Mouse (Mus musculus): ENCODE data around the gene Slc1a3. TPM values are rescaled to one million over a fixed set of nuclear protein-coding genes. Genes with fewer than 3 reads are reported as not detected.

Gene Slc1a3
- polyA plus RNA-seq, 1 experiment from 2014 or later, result 25.7 TPM

- WGBS, result 78% methylated on average over 18 of the region's 18 CpGs
- no peaks in the 10 kb centered on the region for H3K36me3 ChIP-seq (replicated peaks)
- no peaks in the 10 kb centered on the region for H3K9me3 ChIP-seq
- no peak overlapping the region for H3K4me3 ChIP-seq
- no peaks in the 10 kb centered on the region for H3K27me3 ChIP-seq (replicated peaks; ENCODE audit: low read depth, poor library complexity, severe bottlenecking)
- no peak for DNase-seq (ENCODE audit: low spot score)
- H3K4me1 ChIP-seq, result no peaks in the 10 kb centered on the region
- H3K27ac ChIP-seq (replicated peaks), result no peak overlapping the region
Measured at GRCm38 (mm10) chr15:8619479-8620026, 91.0 kb downstream of the Slc1a3 start.

- H3K4me3 ChIP-seq, result no peak overlapping the region
- no peak for DNase-seq (ENCODE audit: low spot score)
- WGBS, result 82% methylated on average over 12 of the region's 12 CpGs
- H3K36me3 ChIP-seq (replicated peaks), result no peaks in the 10 kb centered on the region
- H3K27ac ChIP-seq (replicated peaks), result no peak overlapping the region
- H3K4me1 ChIP-seq, result no peaks in the 10 kb centered on the region
- H3K9me3 ChIP-seq, result no peaks in the 10 kb centered on the region
- no peaks in the 10 kb centered on the region for H3K27me3 ChIP-seq (replicated peaks; ENCODE audit: low read depth, poor library complexity, severe bottlenecking)
Measured at GRCm38 (mm10) chr15:8616290-8616689, 94.3 kb downstream of the Slc1a3 start.

- 87% methylated on average over 11 of the region's 11 CpGs for WGBS
- Histone ChIP-seq H3K36me3 (replicated peaks) (no peaks in the 10 kb centered on the region), H3K4me1 (no peaks in the 10 kb centered on the region), H3K27ac (replicated peaks) (no peak overlapping the region), H3K9me3 (no peaks in the 10 kb centered on the region), H3K4me3 (no peak overlapping the region), H3K27me3 (replicated peaks; ENCODE audit: low read depth, poor library complexity, severe bottlenecking) (no peaks in the 10 kb centered on the region)
- no peak for DNase-seq (ENCODE audit: low spot score)
Measured at GRCm38 (mm10) chr15:8615511-8616224, 94.9 kb downstream of the Slc1a3 start.

- DNase-seq (ENCODE audit: low spot score), result no peak
- no peaks in the 10 kb centered on the region for H3K9me3 ChIP-seq
- H3K27me3 ChIP-seq (replicated peaks; ENCODE audit: low read depth, poor library complexity, severe bottlenecking), result no peaks in the 10 kb centered on the region
- H3K4me3 ChIP-seq, result no peak overlapping the region
- 89% methylated on average over 5 of the region's 5 CpGs for WGBS
- H3K4me1 ChIP-seq, result no peaks in the 10 kb centered on the region
- H3K36me3 ChIP-seq (replicated peaks), result no peaks in the 10 kb centered on the region
- H3K27ac ChIP-seq (replicated peaks), result no peak overlapping the region
Measured at GRCm38 (mm10) chr15:8614701-8615100, 95.9 kb downstream of the Slc1a3 start.

GRCm38 (mm10) chr15:8605538-8606188, 104.9 kb downstream of the Slc1a3 start:
- Histone ChIP-seq H3K27ac (replicated peaks) (no peak overlapping the region), H3K36me3 (replicated peaks) (no peaks in the 10 kb centered on the region), H3K4me1 (peaks cover 12% of the 10 kb centered on the region), H3K27me3 (replicated peaks; ENCODE audit: low read depth, poor library complexity, severe bottlenecking) (no peaks in the 10 kb centered on the region), H3K4me3 (no peak overlapping the region), H3K9me3 (no peaks in the 10 kb centered on the region)
- 62% methylated on average over 6 of the region's 6 CpGs for WGBS
- no peak for DNase-seq (ENCODE audit: low spot score)

GRCm38 (mm10) chr15:8602362-8602761, 108.2 kb downstream of the Slc1a3 start:
- no peak overlapping the region for H3K27ac ChIP-seq (replicated peaks)
- no peak for DNase-seq (ENCODE audit: low spot score)
- 81% methylated on average over 6 of the region's 6 CpGs for WGBS
- no peaks in the 10 kb centered on the region for H3K9me3 ChIP-seq
- no peak overlapping the region for H3K4me3 ChIP-seq
- H3K27me3 ChIP-seq (replicated peaks; ENCODE audit: low read depth, poor library complexity, severe bottlenecking), result no peaks in the 10 kb centered on the region
- H3K4me1 ChIP-seq, result peaks cover 12% of the 10 kb centered on the region
- H3K36me3 ChIP-seq (replicated peaks), result no peaks in the 10 kb centered on the region

- WGBS, result 80% methylated on average over 13 of the region's 13 CpGs
- Histone ChIP-seq H3K27ac (replicated peaks) (no peak overlapping the region), H3K9me3 (no peaks in the 10 kb centered on the region), H3K4me1 (peaks cover 13% of the 10 kb centered on the region), H3K4me3 (no peak overlapping the region), H3K27me3 (replicated peaks; ENCODE audit: low read depth, poor library complexity, severe bottlenecking) (no peaks in the 10 kb centered on the region), H3K36me3 (replicated peaks) (no peaks in the 10 kb centered on the region)
- DNase-seq (ENCODE audit: low spot score), result no peak
Measured at GRCm38 (mm10) chr15:8601312-8602146, 109.0 kb downstream of the Slc1a3 start.

- no peaks in the 10 kb centered on the region for H3K27me3 ChIP-seq (replicated peaks; ENCODE audit: low read depth, poor library complexity, severe bottlenecking)
- H3K4me1 ChIP-seq, result peaks cover 10% of the 10 kb centered on the region; the same call in 1 of the 2 replicates
Measured at GRCm38 (mm10) chr15:8596375-8596900, 114.1 kb downstream of the Slc1a3 start.

GRCm38 (mm10) chr15:8595226-8595625, 115.3 kb downstream of the Slc1a3 start:
- WGBS, result 80% methylated on average over 12 of the region's 12 CpGs
- Histone ChIP-seq H3K4me3 (no peak overlapping the region), H3K27me3 (replicated peaks; ENCODE audit: low read depth, poor library complexity, severe bottlenecking) (no peaks in the 10 kb centered on the region), H3K9me3 (no peaks in the 10 kb centered on the region), H3K4me1 (peaks cover 10% of the 10 kb centered on the region; the same call in 1 of the 2 replicates), H3K27ac (replicated peaks) (no peak overlapping the region), H3K36me3 (replicated peaks) (no peaks in the 10 kb centered on the region)
- DNase-seq (ENCODE audit: low spot score), result no peak

More at GRCm38 (mm10) chr15:8596375-8596900, 114.1 kb downstream of the Slc1a3 start:
- DNase-seq (ENCODE audit: low spot score), result no peak
- no peak overlapping the region for H3K4me3 ChIP-seq
- H3K9me3 ChIP-seq, result no peaks in the 10 kb centered on the region
- H3K27ac ChIP-seq (replicated peaks), result no peak overlapping the region
- 70% methylated on average over 8 of the region's 8 CpGs for WGBS
- no peaks in the 10 kb centered on the region for H3K36me3 ChIP-seq (replicated peaks)

- 23% methylated on average over 11 of the region's 11 CpGs for WGBS
- H3K4me1 ChIP-seq, result peaks cover 10% of the 10 kb centered on the region
- DNase-seq (ENCODE audit: low spot score), result peak; percentile 81
Measured at GRCm38 (mm10) chr15:8589503-8590116, 121.0 kb downstream of the Slc1a3 start.

GRCm38 (mm10) chr15:8588065-8588464, 122.5 kb downstream of the Slc1a3 start:
- Histone ChIP-seq H3K4me1 (peaks cover 18% of the 10 kb centered on the region), H3K9me3 (no peaks in the 10 kb centered on the region), H3K27me3 (replicated peaks; ENCODE audit: low read depth, poor library complexity, severe bottlenecking) (no peaks in the 10 kb centered on the region), H3K36me3 (replicated peaks) (no peaks in the 10 kb centered on the region), H3K27ac (replicated peaks) (no peak overlapping the region), H3K4me3 (no peak overlapping the region)
- 91% methylated on average over 5 of the region's 5 CpGs for WGBS
- no peak for DNase-seq (ENCODE audit: low spot score)

More at GRCm38 (mm10) chr15:8589503-8590116, 121.0 kb downstream of the Slc1a3 start:
- no peaks in the 10 kb centered on the region for H3K36me3 ChIP-seq (replicated peaks)
- H3K27ac ChIP-seq (replicated peaks), result no peak overlapping the region
- H3K4me3 ChIP-seq, result no peak overlapping the region
- no peaks in the 10 kb centered on the region for H3K9me3 ChIP-seq
- H3K27me3 ChIP-seq (replicated peaks; ENCODE audit: low read depth, poor library complexity, severe bottlenecking), result no peaks in the 10 kb centered on the region

GRCm38 (mm10) chr15:8586822-8587281, 123.7 kb downstream of the Slc1a3 start:
- peak overlapping the region; percentile 68 for H3K27ac ChIP-seq (replicated peaks)
- no peaks in the 10 kb centered on the region for H3K36me3 ChIP-seq (replicated peaks)
- peaks cover 23% of the 10 kb centered on the region for H3K4me1 ChIP-seq
- H3K27me3 ChIP-seq (replicated peaks; ENCODE audit: low read depth, poor library complexity, severe bottlenecking), result no peaks in the 10 kb centered on the region
- H3K9me3 ChIP-seq, result no peaks in the 10 kb centered on the region
- H3K4me3 ChIP-seq, result no peak overlapping the region
- peak; percentile 74 for DNase-seq (ENCODE audit: low spot score)
- WGBS, result 44% methylated on average over 9 of the region's 9 CpGs

All from embryonic facial prominence, embryonic 10.5 days (tissue).